Mouse (Mus musculus) limb, embryonic 10.5 days (tissue): ENCODE data around the gene Htra2. TPM values are rescaled to one million over a fixed set of nuclear protein-coding genes. Genes with fewer than 3 reads are reported as not detected.

Experiments
- DNase-seq: peaks from one replicate; pipeline ENCODE4 v3.0.0-alpha.2; 2017; ENCODE audit warnings: low spot score
- H3K27ac ChIP-seq: fragments of 300-500 bp; sonication (generic); 2 replicates; pipeline ENCODE4 v1.5.1; 2016; ENCODE audit warnings: mild to moderate bottlenecking
- H3K27me3 ChIP-seq: fragments of 300-500 bp; sonication (generic); 2 replicates; pipeline ENCODE4 v1.6.1; 2016; ENCODE audit warnings: low read depth, mild to moderate bottlenecking; ENCODE audit not compliant: poor library complexity, severe bottlenecking
- H3K36me3 ChIP-seq: fragments of 300-500 bp; sonication (generic); 2 replicates; pipeline ENCODE4 v1.6.1; 2016; ENCODE audit warnings: mild to moderate bottlenecking, moderate library complexity
- H3K4me1 ChIP-seq: fragments of 300-500 bp; sonication (generic); 2 replicates; pipeline ENCODE4 v1.6.1; 2016
- H3K4me3 ChIP-seq: fragments of 300-500 bp; sonication (generic); 2 replicates; pipeline ENCODE4 v1.5.1; 2016; ENCODE audit warnings: mild to moderate bottlenecking, moderate library complexity
- H3K9me3 ChIP-seq: fragments of 300-500 bp; sonication (generic); replicated peaks from 2 replicates; pipeline ENCODE4 v1.6.1; 2016; ENCODE audit warnings: mild to moderate bottlenecking
- WGBS: fragments of 180-500 bp; shearing (Covaris S2); methylation state at CpG from one replicate; pipeline ENCODE4 v1.1.7; 2016; 5-methylcytosine and 5-hydroxymethylcytosine counted together
- polyA plus RNA-seq: library from polyadenylated mRNA; unstranded; fragments of >200 nt; fragmentation: Nextera tagmentation; extraction: Ambion mirVana; gene quantifications from 2 replicates; pipeline ENCODE4 v1.2.1, GENCODE M21; 2016

Gene Htra2
- polyA plus RNA-seq, 1 experiment from 2014 or later = 76.2 TPM

- no peak overlapping the region for H3K4me3 ChIP-seq
- peaks cover 77% of the 10 kb centered on the region for H3K27me3 ChIP-seq
- H3K4me1 ChIP-seq = peaks cover 67% of the 10 kb centered on the region
- no peak overlapping the region for H3K27ac ChIP-seq
- DNase-seq = no peak
- H3K9me3 ChIP-seq = no peaks in the 10 kb centered on the region
- 2% methylated on average over 6 of the region's 6 CpGs for WGBS
- peaks cover 34% of the 10 kb centered on the region for H3K36me3 ChIP-seq
Measured at GRCm38 (mm10) chr6:83084477-83084876, 29.4 kb upstream of the Htra2 start.

DNA sequence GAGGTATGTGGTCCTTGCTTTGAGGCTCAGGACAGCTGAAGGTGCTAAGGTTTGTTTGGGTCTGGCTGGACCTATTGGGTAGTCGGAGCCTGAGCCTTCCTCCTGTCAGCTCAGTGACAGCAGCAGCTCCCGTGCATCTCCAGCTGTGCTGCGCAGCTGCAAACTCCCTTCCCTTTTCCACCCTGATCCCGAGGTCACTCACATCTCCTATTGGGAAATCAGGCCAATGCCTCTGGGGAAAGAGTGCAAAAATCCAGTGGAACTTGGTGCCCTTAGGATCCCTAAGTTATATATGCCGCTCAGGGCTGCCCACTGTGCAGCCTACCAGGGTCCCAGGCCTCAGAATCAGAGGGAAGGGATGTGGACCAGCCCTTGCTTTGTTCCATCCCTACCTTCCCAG lies 28.4 kb upstream of the Htra2 start:
- Histone ChIP-seq H3K4me3 (no peak overlapping the region), H3K27ac (no peak overlapping the region), H3K4me1 (peaks cover 75% of the 10 kb centered on the region)

GRCm38 (mm10) chr6:83080210-83080609 lies 25.1 kb upstream of the Htra2 start:
- peaks cover 34% of the 10 kb centered on the region for H3K36me3 ChIP-seq
- H3K4me3 ChIP-seq = no peak overlapping the region
- 94% methylated on average over 5 of the region's 5 CpGs for WGBS
- peaks cover 55% of the 10 kb centered on the region for H3K27me3 ChIP-seq
- DNase-seq = no peak
- H3K9me3 ChIP-seq = no peaks in the 10 kb centered on the region
- peaks cover 52% of the 10 kb centered on the region for H3K4me1 ChIP-seq
- H3K27ac ChIP-seq = no peak overlapping the region

More for the DNA sequence above, 28.4 kb upstream of the Htra2 start:
- peaks cover 34% of the 10 kb centered on the region for H3K36me3 ChIP-seq
- no peaks in the 10 kb centered on the region for H3K9me3 ChIP-seq
- H3K27me3 ChIP-seq = peaks cover 69% of the 10 kb centered on the region
- DNase-seq = no peak
- 22% methylated on average over 5 of the region's 5 CpGs for WGBS

DNA sequence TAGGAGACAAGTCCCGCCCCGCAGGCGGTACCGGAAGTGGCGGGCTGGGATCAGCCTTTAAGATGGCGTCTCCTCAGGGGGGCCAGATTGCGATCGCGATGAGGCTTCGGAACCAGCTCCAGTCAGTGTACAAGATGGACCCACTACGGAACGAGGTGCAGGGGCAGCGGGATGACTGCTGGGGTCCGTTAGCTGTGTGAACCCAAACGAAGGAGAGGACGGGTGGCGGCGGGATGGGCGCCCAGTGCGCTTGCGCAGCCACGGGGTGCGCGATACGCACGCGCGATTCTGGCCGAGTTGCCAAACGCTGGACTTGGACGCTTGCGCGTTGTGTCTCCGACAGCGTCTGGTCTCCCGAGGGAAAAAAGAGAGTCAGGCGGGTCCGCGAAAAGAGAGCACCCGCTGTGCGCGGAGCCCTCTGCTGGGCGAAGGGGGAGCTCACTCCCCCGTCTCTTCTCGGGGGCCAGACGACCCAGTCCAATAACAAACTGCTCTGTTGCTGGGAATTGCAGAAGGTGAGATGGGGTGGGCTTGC lies 23.3 kb upstream of the Htra2 start:
- DNase-seq = peak; percentile 100
- Histone ChIP-seq H3K36me3 (peaks cover 34% of the 10 kb centered on the region), H3K4me3 (peak overlapping the region; percentile 85), H3K4me1 (peaks cover 34% of the 10 kb centered on the region), H3K27me3 (peaks cover 55% of the 10 kb centered on the region), H3K9me3 (no peaks in the 10 kb centered on the region), H3K27ac (peak overlapping the region; percentile 96)
- WGBS = under 1% methylated on average over 46 of the region's 46 CpGs

DNA sequence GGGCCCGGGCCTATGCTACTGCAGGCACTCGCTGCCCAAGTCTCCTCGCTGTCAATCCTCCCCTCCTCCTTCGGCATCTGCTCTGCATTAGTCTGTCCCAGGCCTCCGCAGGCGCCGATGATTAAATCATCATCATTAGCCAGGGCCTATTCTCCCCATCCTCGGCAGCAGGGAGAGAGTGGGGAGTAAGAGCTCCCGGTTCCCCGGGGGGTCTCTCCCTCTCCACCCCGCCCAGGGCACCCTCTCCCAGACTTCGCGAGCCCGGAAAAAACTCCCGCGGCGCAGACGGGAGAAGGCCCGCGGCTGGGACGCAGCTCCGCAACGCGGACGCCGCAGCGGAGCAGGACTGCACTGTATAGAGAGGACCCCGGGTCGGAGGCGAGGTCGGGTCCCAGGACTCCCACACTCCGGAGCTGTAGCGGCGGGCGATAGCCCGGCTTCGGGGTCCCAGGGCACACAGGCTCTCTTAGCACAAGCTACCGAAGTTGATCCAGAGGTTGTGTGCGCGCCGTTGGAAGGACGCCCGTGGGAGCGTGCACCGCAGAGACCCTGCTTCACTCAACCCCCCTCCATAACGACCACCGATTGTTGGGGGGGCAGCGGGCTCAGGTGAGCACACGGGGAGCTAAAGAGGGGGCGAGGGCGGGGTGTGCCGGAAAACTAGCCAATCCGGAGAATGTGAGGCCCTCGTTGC lies 22.7 kb upstream of the Htra2 start, which contains the start of gene Pcgf1:
Pcgf1 (plus strand) TSS at position 240 of the 694 bp plus-strand sequence.
- H3K4me1 ChIP-seq = peaks cover 29% of the 10 kb centered on the region
- peaks cover 33% of the 10 kb centered on the region for H3K36me3 ChIP-seq
- peaks cover 55% of the 10 kb centered on the region for H3K27me3 ChIP-seq
- no peaks in the 10 kb centered on the region for H3K9me3 ChIP-seq
- DNase-seq = peak; percentile 74
- H3K27ac ChIP-seq = peak within 1 kb of the TSS; percentile 96
- under 1% methylated on average over 54 of the region's 54 CpGs for WGBS
- peak within 1 kb of the TSS; percentile 85 for H3K4me3 ChIP-seq

DNA sequence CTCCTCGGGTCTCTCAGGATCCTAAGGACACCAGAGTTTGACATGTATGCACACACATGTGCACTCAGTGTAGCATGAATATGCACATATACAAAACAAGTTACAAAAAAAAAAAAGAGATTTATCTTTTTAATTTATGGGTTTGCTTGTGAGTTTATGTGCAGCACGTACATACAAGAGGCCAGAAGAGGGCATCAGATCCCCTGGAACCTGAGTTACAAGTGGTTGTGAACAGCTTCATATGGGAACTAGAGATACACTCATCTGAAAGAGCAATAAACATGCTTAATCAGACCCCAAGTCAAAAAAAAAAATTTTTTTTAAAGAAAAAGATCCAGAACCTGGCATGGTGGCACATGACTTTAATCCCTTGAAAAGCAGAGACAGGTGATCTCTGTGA lies 19.9 kb upstream of the Htra2 start:
- Histone ChIP-seq H3K36me3 (peaks cover 6% of the 10 kb centered on the region), H3K4me3 (no peak overlapping the region), H3K27ac (no peak overlapping the region), H3K27me3 (peaks cover 71% of the 10 kb centered on the region), H3K4me1 (peaks cover 42% of the 10 kb centered on the region), H3K9me3 (no peaks in the 10 kb centered on the region)
- DNase-seq = no peak
- WGBS = 30% methylated on average over 2 of the region's 2 CpGs

DNA sequence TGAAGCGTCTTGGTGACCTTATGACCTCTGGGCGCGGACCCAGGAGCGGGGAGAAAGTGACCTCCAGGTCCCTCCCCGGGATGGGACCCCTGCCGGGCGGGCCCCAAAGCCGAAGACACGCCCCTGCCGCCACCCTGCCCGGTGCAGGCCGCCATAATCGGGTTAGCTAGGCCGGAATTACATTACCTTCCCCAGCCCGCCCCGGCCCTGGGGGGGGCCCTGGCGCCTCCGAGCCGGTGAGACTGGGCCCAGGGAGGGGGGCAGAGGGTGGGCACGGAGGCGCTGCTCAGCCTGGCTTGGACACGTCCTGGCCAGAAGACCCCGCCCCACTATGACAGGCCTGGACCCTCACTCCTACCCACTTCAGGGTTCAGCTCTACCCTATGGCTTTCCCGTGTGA lies 16.1 kb upstream of the Htra2 start:
- H3K9me3 ChIP-seq = no peaks in the 10 kb centered on the region
- H3K27ac ChIP-seq = 0 out of 2 replicates have a peak overlapping the region, but pooled peaks have one; percentile 27
- DNase-seq = no peak
- peak overlapping the region; percentile 44 for H3K4me3 ChIP-seq
- WGBS = 1% methylated on average over 24 of the region's 24 CpGs
- peaks cover 35% of the 10 kb centered on the region for H3K4me1 ChIP-seq
- no peaks in the 10 kb centered on the region for H3K36me3 ChIP-seq
- peaks cover 100% of the 10 kb centered on the region for H3K27me3 ChIP-seq

GRCm38 (mm10) chr6:83070311-83071219 lies 15.5 kb upstream of the Htra2 start:
- Histone ChIP-seq H3K36me3 (no peaks in the 10 kb centered on the region), H3K9me3 (no peaks in the 10 kb centered on the region), H3K27ac (0 out of 2 replicates have a peak overlapping the region, but pooled peaks have one; percentile 27), H3K27me3 (peaks cover 100% of the 10 kb centered on the region), H3K4me1 (peaks cover 35% of the 10 kb centered on the region), H3K4me3 (peak overlapping the region; percentile 44)
- WGBS = under 1% methylated on average over 51 of the region's 58 CpGs
- DNase-seq = peak; percentile 79

GRCm38 (mm10) chr6:83070247-83070310 lies 15.0 kb upstream of the Htra2 start, which contains the start of gene Tlx2:
Tlx2 (minus strand) TSS chr6:83070293.
- Histone ChIP-seq H3K27ac (0 out of 2 replicates have a peak within 1 kb of the TSS, but pooled peaks have one; percentile 27), H3K4me3 (peak within 1 kb of the TSS; percentile 44), H3K4me1 (peaks cover 35% of the 10 kb centered on the region), H3K9me3 (no peaks in the 10 kb centered on the region), H3K27me3 (peaks cover 100% of the 10 kb centered on the region), H3K36me3 (no peaks in the 10 kb centered on the region)
- no peak for DNase-seq
- WGBS = under 1% methylated on average over 10 of the region's 10 CpGs

DNA sequence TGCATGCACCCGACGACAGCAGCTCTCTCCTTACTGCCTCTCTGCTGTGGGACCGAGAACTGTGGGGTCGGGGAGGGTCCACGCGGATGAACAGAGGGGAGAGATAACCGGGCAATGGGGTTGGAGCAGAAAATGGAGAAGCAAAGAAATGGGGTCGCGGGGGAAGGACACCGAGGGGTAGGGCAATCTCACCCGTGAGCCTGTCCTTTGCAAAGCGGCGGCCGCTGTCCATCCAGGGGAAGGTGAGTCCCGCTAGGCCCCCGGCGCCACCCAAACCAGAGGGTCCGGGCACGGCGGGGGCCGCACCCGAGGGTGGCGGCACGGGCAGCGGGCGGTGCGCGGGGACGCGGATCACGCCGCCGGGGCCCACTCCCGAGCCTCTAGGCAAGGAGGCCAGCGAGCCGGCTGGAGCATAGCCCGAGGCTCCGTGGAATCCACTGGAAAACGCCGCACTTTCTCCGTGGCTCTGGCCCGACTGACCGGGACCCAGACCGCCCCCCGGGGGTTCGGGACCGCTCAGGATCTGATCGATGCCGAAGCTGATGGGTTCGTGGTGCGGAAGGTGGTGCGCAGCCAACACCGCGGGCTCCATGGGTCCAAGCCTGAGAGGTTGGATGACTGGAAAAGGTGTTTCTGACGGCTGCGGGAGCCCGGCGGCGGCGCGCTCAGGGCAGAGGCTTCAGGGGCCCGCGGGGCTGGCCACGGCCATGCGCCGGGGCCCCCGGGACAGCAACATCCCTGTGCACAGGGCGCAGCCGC lies 14.6 kb upstream of the Htra2 start:
- H3K27me3 ChIP-seq = peaks cover 100% of the 10 kb centered on the region
- DNase-seq = peak; percentile 68
- no peaks in the 10 kb centered on the region for H3K36me3 ChIP-seq
- H3K9me3 ChIP-seq = no peaks in the 10 kb centered on the region
- 1% methylated on average over 69 of the region's 69 CpGs for WGBS
- H3K4me1 ChIP-seq = peaks cover 35% of the 10 kb centered on the region
- 0 out of 2 replicates have a peak overlapping the region, but pooled peaks have one; percentile 11 for H3K27ac ChIP-seq
- peak overlapping the region; percentile 44 for H3K4me3 ChIP-seq

DNA sequence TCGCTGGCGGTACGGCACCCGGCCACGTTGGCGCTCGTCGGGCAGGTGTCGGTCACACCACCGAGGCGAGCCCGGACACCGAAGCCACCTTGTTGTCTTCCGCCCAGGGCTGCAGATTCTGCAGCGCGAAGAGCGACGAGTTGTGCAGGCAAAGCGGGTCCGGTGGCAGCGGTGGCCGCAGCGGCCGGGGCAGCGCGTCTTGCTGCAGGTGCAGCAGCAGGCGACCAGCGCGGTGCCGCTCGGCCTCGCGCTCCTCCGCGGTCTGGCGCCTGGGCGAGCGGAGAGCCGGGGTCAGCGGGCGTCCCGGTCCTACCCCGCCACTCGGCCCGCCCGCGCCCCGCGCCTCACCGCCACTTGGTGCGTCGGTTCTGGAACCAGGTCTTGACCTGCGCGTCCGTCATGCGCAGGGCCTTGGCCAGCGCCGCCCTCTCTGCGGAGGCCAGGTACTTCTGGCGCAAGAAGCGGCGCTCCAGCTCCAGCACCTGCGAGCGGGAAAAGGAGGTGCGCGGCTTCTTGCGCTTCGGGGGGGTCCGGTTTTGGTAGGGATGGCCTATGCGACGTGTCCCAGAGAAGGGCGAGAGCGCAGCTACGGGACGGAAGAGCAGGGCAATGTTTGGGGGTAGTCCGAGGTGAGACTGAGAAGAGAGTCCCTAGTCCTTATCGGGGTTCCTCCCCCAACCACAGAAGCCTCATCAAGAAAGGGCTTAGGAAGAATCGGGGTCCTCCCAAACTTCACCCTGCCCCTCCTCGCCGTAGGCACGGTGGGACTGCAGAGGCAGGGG lies 13.8 kb upstream of the Htra2 start:
- no peaks in the 10 kb centered on the region for H3K9me3 ChIP-seq
- H3K27ac ChIP-seq = no peak overlapping the region
- peak; percentile 69 for DNase-seq

DNA sequence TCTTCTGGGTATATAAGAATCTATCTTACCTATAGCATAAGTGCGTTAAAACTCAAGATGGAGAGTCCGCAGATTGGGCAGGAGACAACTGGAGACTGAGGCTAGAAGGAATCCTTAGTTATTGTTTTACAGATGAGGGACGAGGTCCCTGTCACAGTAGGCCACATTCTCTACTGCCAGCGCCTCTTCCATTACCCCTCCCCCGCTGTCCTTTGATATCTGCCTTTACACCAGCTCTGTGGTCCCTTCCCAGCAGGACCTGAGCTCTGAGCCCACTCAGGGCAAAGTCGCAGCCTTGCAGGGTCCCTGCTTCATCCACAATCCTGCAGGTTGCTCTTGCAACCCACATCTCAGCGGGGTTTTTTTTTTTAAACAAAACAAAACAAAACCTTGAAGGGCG lies 13.1 kb upstream of the Htra2 start:
- H3K9me3 ChIP-seq = no peaks in the 10 kb centered on the region
- H3K36me3 ChIP-seq = no peaks in the 10 kb centered on the region
- H3K27me3 ChIP-seq = peaks cover 100% of the 10 kb centered on the region
- 4% methylated on average over 8 of the region's 8 CpGs for WGBS
- peak overlapping the region; percentile 44; the same call in 1 of the 2 replicates for H3K4me3 ChIP-seq
- no peak overlapping the region for H3K27ac ChIP-seq
- H3K4me1 ChIP-seq = peaks cover 35% of the 10 kb centered on the region
- no peak for DNase-seq

More for the DNA sequence above, 13.8 kb upstream of the Htra2 start:
- Histone ChIP-seq H3K27me3 (peaks cover 100% of the 10 kb centered on the region), H3K4me3 (peak overlapping the region; percentile 44), H3K4me1 (peaks cover 35% of the 10 kb centered on the region), H3K36me3 (no peaks in the 10 kb centered on the region)
- 1% methylated on average over 81 of the region's 81 CpGs for whole genome bisulfite sequencing
